Mouse (Mus musculus): ENCODE measurements around the gene Gm4131. TPM values are rescaled to one million over a fixed set of nuclear protein-coding genes. Genes with fewer than 3 reads are reported as not detected.

The Gm4131 gene
- polyA plus RNA-seq, 2 experiments = not detected

DNA sequence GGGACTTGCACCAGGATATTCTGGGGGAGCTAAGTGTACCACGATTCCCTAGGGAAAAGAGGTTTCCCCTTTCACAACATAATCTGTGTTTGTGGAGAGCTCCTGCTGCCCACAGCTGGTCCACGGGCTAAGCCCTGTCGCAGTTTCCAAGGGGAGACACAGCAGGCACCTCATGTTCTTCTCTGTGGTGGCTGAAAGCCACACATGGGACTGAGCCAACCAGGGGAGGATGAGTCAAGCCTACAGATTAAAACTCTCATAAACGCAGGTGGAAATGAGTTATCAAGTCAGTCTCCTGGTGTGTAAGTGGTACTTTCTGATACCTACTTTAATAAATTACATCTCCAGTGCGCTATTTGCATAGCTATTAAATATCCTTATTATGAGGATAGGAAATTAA, 30.6 kb downstream of the Gm4131 start:
- H3K27ac ChIP-seq (replicated peaks; ENCODE audit: low read depth, low read length) = no peak overlapping the region
- no peaks in the 10 kb centered on the region for H3K9me3 ChIP-seq (ENCODE audit: control insufficient read depth, low read length)
- DNase-seq (ENCODE audit: low spot score) (no peak), ATAC-seq (ENCODE audit: low FRiP score, low read depth) (no peak)
- H3K4me3 ChIP-seq (replicated peaks; ENCODE audit: low read length) = no peak overlapping the region
- H3K9ac ChIP-seq (ENCODE audit: low read depth, low read length, severe bottlenecking) = no peak overlapping the region
- no peak overlapping the region for H3K4me2 ChIP-seq (replicated peaks; ENCODE audit: low read depth, low read length, severe bottlenecking)
- H3K36me3 ChIP-seq (ENCODE audit: control insufficient read depth, insufficient read depth, low read length) = no peaks in the 10 kb centered on the region
- H3K4me1 ChIP-seq (ENCODE audit: control insufficient read depth, insufficient read depth, low read length) = no peaks in the 10 kb centered on the region
- 69% methylated on average over 5 of the region's 5 CpGs for WGBS
- no peaks in the 10 kb centered on the region for H3K27me3 ChIP-seq (ENCODE audit: control insufficient read depth, insufficient read depth, low read length)
- TF ChIP-seq POLR2A (IDR thresholded peaks at IDR 0.05; ENCODE audit: borderline replicate concordance, extremely low read depth, insufficient read depth, insufficient read length) = no peak

GRCm38 (mm10) chr14:62530951-62531350, 35.8 kb downstream of the Gm4131 start:
- 60% methylated on average over 2 of the region's 2 CpGs for WGBS
- H3K27me3 ChIP-seq (ENCODE audit: control insufficient read depth, insufficient read depth, low read length) = no peaks in the 10 kb centered on the region
- H3K36me3 ChIP-seq (ENCODE audit: control insufficient read depth, insufficient read depth, low read length) = no peaks in the 10 kb centered on the region
- no peak overlapping the region for H3K4me3 ChIP-seq (replicated peaks; ENCODE audit: low read length)
- H3K4me1 ChIP-seq (ENCODE audit: control insufficient read depth, insufficient read depth, low read length) = no peaks in the 10 kb centered on the region
- DNase-seq (ENCODE audit: low spot score) (no peak), ATAC-seq (ENCODE audit: low FRiP score, low read depth) (no peak)
- no peak for TF ChIP-seq POLR2A (IDR thresholded peaks at IDR 0.05; ENCODE audit: borderline replicate concordance, extremely low read depth, insufficient read depth, insufficient read length)
- no peaks in the 10 kb centered on the region for H3K9me3 ChIP-seq (ENCODE audit: control insufficient read depth, low read length)
- no peak overlapping the region for H3K4me2 ChIP-seq (replicated peaks; ENCODE audit: low read depth, low read length, severe bottlenecking)
- H3K9ac ChIP-seq (ENCODE audit: low read depth, low read length, severe bottlenecking) = no peak overlapping the region
- no peak overlapping the region for H3K27ac ChIP-seq (replicated peaks; ENCODE audit: low read depth, low read length)

DNA sequence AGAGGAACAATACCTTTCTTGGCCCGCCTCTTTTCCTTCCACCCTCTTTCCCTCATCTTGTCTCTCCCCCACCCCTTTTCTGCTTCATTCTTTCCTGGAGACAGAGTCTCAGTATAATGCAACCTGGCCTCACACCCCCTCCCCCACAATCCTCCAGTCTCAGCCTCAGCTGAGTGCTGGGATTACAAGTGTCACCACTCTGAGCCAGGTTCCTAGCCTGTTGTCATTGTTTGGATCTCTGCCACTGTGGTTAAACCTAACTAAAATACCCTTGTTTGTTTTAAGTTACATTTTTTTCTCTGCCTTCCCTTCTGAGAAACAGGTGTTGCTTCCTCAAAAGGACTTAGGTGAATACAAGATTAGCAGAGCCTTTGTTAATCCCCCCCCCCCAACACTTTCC, 53.9 kb downstream of the Gm4131 start:
- DNase-seq (ENCODE audit: low spot score) (no peak), ATAC-seq (ENCODE audit: low FRiP score, low read depth) (no peak)
- TF ChIP-seq POLR2A (IDR thresholded peaks at IDR 0.05; ENCODE audit: borderline replicate concordance, extremely low read depth, insufficient read depth, insufficient read length) = no peak
- H3K27me3 ChIP-seq (ENCODE audit: control insufficient read depth, insufficient read depth, low read length) = no peaks in the 10 kb centered on the region
- no peak overlapping the region for H3K9ac ChIP-seq (ENCODE audit: low read depth, low read length, severe bottlenecking)
- no peaks in the 10 kb centered on the region for H3K36me3 ChIP-seq (ENCODE audit: control insufficient read depth, insufficient read depth, low read length)
- no peaks in the 10 kb centered on the region for H3K9me3 ChIP-seq (ENCODE audit: control insufficient read depth, low read length)
- H3K4me1 ChIP-seq (ENCODE audit: control insufficient read depth, insufficient read depth, low read length) = no peaks in the 10 kb centered on the region
- WGBS = 94% methylated on average over 1 of the region's 1 CpGs
- no peak overlapping the region for H3K27ac ChIP-seq (replicated peaks; ENCODE audit: low read depth, low read length)
- no peak overlapping the region for H3K4me2 ChIP-seq (replicated peaks; ENCODE audit: low read depth, low read length, severe bottlenecking)
- H3K4me3 ChIP-seq (replicated peaks; ENCODE audit: low read length) = no peak overlapping the region

- DNase-seq (ENCODE audit: low spot score) = no peak
- Histone ChIP-seq H3K4me2 (replicated peaks; ENCODE audit: low read depth, low read length, severe bottlenecking) (no peak overlapping the region), H3K27me3 (ENCODE audit: control insufficient read depth, insufficient read depth, low read length) (no peaks in the 10 kb centered on the region), H3K9me3 (ENCODE audit: control insufficient read depth, low read length) (no peaks in the 10 kb centered on the region), H3K4me1 (ENCODE audit: control insufficient read depth, insufficient read depth, low read length) (no peaks in the 10 kb centered on the region), H3K4me3 (replicated peaks; ENCODE audit: low read length) (no peak overlapping the region), H3K36me3 (ENCODE audit: control insufficient read depth, insufficient read depth, low read length) (no peaks in the 10 kb centered on the region), H3K27ac (replicated peaks; ENCODE audit: low read depth, low read length) (no peak overlapping the region), H3K9ac (ENCODE audit: low read depth, low read length, severe bottlenecking) (no peak overlapping the region)
- no peak for ATAC-seq (ENCODE audit: low FRiP score, low read depth)
- 52% methylated on average over 3 of the region's 3 CpGs for WGBS
- no peak for TF ChIP-seq POLR2A (IDR thresholded peaks at IDR 0.05; ENCODE audit: borderline replicate concordance, extremely low read depth, insufficient read depth, insufficient read length)
These were observed 57.4 kb downstream of the Gm4131 start for GRCm38 (mm10) chr14:62509350-62509749.

GRCm38 (mm10) chr14:62506261-62506660, 60.5 kb downstream of the Gm4131 start:
- 86% methylated on average over 3 of the region's 3 CpGs for WGBS
- no peak for DNase-seq (ENCODE audit: low spot score)
- Histone ChIP-seq H3K4me1 (ENCODE audit: control insufficient read depth, insufficient read depth, low read length) (no peaks in the 10 kb centered on the region), H3K9me3 (ENCODE audit: control insufficient read depth, low read length) (no peaks in the 10 kb centered on the region), H3K4me3 (replicated peaks; ENCODE audit: low read length) (no peak overlapping the region), H3K4me2 (replicated peaks; ENCODE audit: low read depth, low read length, severe bottlenecking) (no peak overlapping the region), H3K27me3 (ENCODE audit: control insufficient read depth, insufficient read depth, low read length) (no peaks in the 10 kb centered on the region), H3K27ac (replicated peaks; ENCODE audit: low read depth, low read length) (no peak overlapping the region), H3K36me3 (ENCODE audit: control insufficient read depth, insufficient read depth, low read length) (no peaks in the 10 kb centered on the region), H3K9ac (ENCODE audit: low read depth, low read length, severe bottlenecking) (no peak overlapping the region)
- TF ChIP-seq POLR2A (IDR thresholded peaks at IDR 0.05; ENCODE audit: borderline replicate concordance, extremely low read depth, insufficient read depth, insufficient read length) = no peak
- ATAC-seq (ENCODE audit: low FRiP score, low read depth) = no peak

GRCm38 (mm10) chr14:62497391-62497790, 69.3 kb downstream of the Gm4131 start:
- Histone ChIP-seq H3K4me1 (ENCODE audit: control insufficient read depth, insufficient read depth, low read length) (no peaks in the 10 kb centered on the region), H3K9me3 (ENCODE audit: control insufficient read depth, low read length) (no peaks in the 10 kb centered on the region), H3K36me3 (ENCODE audit: control insufficient read depth, insufficient read depth, low read length) (no peaks in the 10 kb centered on the region), H3K27ac (replicated peaks; ENCODE audit: low read depth, low read length) (no peak overlapping the region), H3K9ac (ENCODE audit: low read depth, low read length, severe bottlenecking) (no peak overlapping the region), H3K27me3 (ENCODE audit: control insufficient read depth, insufficient read depth, low read length) (no peaks in the 10 kb centered on the region), H3K4me3 (replicated peaks; ENCODE audit: low read length) (no peak overlapping the region), H3K4me2 (replicated peaks; ENCODE audit: low read depth, low read length, severe bottlenecking) (no peak overlapping the region)
- 76% methylated on average over 7 of the region's 7 CpGs for WGBS
- ATAC-seq (ENCODE audit: low FRiP score, low read depth) (no peak), DNase-seq (ENCODE audit: low spot score) (no peak)
- no peak for TF ChIP-seq POLR2A (IDR thresholded peaks at IDR 0.05; ENCODE audit: borderline replicate concordance, extremely low read depth, insufficient read depth, insufficient read length)
